Mouse (Mus musculus): Measurements from ENCODE around the gene Capn2. TPM values are rescaled to one million over a fixed set of nuclear protein-coding genes. Genes with fewer than 3 reads are reported as not detected.

Gene Capn2
- polyA plus RNA-seq, 1 experiment from 2014 or later, result 135 TPM

DNA sequence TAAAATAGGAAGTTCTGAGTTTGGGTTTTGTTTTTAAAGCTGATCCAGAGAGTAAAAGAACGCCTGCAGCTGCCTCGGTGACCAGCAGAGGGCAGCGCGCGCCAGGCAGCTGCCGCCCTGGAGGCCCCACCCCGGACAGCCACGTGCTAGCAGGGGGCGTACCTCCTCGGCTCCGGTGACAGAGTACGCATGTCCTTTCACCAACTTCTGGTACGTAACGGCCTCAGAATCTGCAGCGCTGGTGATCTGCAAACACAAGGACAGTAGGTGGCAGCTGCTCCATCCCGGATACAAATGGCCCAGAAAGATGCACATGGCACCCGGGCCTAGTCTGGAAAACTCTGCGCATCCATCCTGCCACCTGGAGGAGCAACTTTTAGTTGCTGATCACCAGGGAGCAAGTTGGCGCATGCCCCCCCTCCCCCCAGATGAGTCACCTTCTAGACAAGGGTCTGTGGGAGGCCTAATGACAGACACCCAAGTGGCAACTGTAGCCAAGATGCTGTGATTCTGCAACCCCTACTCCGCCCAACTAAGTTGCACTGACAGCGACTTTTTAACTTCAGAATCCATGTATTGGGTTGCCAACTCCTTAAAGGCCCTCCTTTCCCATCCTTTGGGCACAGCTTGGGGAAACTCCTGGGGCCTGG, 27.5 kb downstream of the Capn2 start:
- Histone ChIP-seq H3K9me3 (ENCODE audit: low read length) (no peaks in the 10 kb centered on the region), H3K27me3 (replicated peaks; ENCODE audit: insufficient read depth, low read length) (no peaks in the 10 kb centered on the region), H3K9ac (replicated peaks; ENCODE audit: low read depth) (no peak overlapping the region), H3K4me3 (ENCODE audit: low read depth, low read length) (no peak overlapping the region), H3K27ac (ENCODE audit: low read length) (peak overlapping the region; percentile 54), H3K36me3 (ENCODE audit: insufficient read depth, low read length) (peaks cover 28% of the 10 kb centered on the region), H3K4me1 (ENCODE audit: insufficient read depth, low read depth, low read length) (peaks cover 8% of the 10 kb centered on the region), H3K4me2 (replicated peaks; ENCODE audit: low read depth, low read length) (0 out of 2 replicates have a peak overlapping the region, but pooled peaks have one; percentile 17)
- WGBS, result 10% methylated on average over 21 of the region's 21 CpGs
- ATAC-seq (peak; percentile 97), DNase-seq (ENCODE audit: low spot score) (peak; percentile 98)
- TF ChIP-seq EP300 (IDR thresholded peaks at IDR 0.05), result peak; percentile 75
- TF ChIP-seq CTCF (IDR thresholded peaks at IDR 0.05), result peak; percentile 94

DNA sequence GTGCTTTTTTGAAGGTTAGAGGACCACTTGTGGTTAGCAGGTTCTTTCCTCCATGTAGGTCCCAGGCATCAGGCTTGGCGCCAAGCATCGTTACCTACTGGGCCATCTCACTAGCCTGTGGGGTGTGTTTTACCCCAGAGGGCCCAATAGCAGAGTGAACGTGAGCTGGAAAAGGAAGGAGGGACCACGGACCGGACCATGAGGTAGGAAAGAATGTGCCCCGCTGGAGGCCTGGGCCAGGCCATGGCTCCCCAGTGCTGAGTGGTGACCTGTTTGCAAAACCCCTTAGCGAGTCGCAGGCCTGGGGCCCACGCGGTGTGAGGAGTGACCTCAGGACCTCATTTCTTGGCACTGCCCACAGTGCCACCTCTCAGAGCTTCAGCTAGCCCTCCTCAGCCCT, 28.9 kb downstream of the Capn2 start:
- no peaks in the 10 kb centered on the region for H3K27me3 ChIP-seq (replicated peaks; ENCODE audit: insufficient read depth, low read length)
- peaks cover 28% of the 10 kb centered on the region for H3K36me3 ChIP-seq (ENCODE audit: insufficient read depth, low read length)
- ATAC-seq (no peak), DNase-seq (ENCODE audit: low spot score) (no peak)
- no peak overlapping the region for H3K9ac ChIP-seq (replicated peaks; ENCODE audit: low read depth)
- 90% methylated on average over 9 of the region's 10 CpGs for WGBS
- no peak overlapping the region for H3K4me2 ChIP-seq (replicated peaks; ENCODE audit: low read depth, low read length)
- TF ChIP-seq CTCF (IDR thresholded peaks at IDR 0.05) (no peak), EP300 (IDR thresholded peaks at IDR 0.05) (no peak)
- H3K4me3 ChIP-seq (ENCODE audit: low read depth, low read length), result no peak overlapping the region
- no peaks in the 10 kb centered on the region for H3K9me3 ChIP-seq (ENCODE audit: low read length)
- no peak overlapping the region for H3K27ac ChIP-seq (ENCODE audit: low read length)
- H3K4me1 ChIP-seq (ENCODE audit: insufficient read depth, low read depth, low read length), result no peaks in the 10 kb centered on the region

DNA sequence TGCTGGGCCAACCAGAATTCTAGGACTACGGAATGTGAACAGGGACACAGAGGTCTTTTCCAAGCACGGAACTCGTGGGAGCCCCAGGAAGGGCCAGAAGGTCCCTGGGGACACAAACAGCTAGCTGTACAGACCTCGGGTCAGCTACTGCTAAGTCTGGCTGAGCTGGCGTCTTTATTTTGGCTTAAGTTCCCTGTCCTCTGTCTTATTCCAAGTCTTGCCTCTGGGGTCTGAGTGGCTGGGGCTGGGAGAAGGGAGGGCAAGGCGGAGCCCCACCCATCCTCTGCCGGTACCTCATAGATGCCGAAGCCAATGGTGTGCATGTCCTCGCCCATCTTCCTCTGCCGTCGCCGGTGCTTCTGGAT, 33.5 kb downstream of the Capn2 start:
- DNase-seq (ENCODE audit: low spot score), result no peak
- no peak overlapping the region for H3K4me2 ChIP-seq (replicated peaks; ENCODE audit: low read depth, low read length)
- 82% methylated on average over 12 of the region's 12 CpGs for WGBS
- H3K4me3 ChIP-seq (ENCODE audit: low read depth, low read length), result no peak overlapping the region
- peaks cover 36% of the 10 kb centered on the region; the same call in 1 of the 2 replicates for H3K36me3 ChIP-seq (ENCODE audit: insufficient read depth, low read length)
- peak; percentile 13; the same call in 1 of the 2 replicates for ATAC-seq
- H3K9ac ChIP-seq (replicated peaks; ENCODE audit: low read depth), result no peak overlapping the region
- no peaks in the 10 kb centered on the region for H3K4me1 ChIP-seq (ENCODE audit: insufficient read depth, low read depth, low read length)
- TF ChIP-seq CTCF (IDR thresholded peaks at IDR 0.05), result no peak
- no peak for TF ChIP-seq EP300 (IDR thresholded peaks at IDR 0.05)
- H3K27me3 ChIP-seq (replicated peaks; ENCODE audit: insufficient read depth, low read length), result no peaks in the 10 kb centered on the region
- no peak overlapping the region for H3K27ac ChIP-seq (ENCODE audit: low read length)
- no peaks in the 10 kb centered on the region for H3K9me3 ChIP-seq (ENCODE audit: low read length)

DNA sequence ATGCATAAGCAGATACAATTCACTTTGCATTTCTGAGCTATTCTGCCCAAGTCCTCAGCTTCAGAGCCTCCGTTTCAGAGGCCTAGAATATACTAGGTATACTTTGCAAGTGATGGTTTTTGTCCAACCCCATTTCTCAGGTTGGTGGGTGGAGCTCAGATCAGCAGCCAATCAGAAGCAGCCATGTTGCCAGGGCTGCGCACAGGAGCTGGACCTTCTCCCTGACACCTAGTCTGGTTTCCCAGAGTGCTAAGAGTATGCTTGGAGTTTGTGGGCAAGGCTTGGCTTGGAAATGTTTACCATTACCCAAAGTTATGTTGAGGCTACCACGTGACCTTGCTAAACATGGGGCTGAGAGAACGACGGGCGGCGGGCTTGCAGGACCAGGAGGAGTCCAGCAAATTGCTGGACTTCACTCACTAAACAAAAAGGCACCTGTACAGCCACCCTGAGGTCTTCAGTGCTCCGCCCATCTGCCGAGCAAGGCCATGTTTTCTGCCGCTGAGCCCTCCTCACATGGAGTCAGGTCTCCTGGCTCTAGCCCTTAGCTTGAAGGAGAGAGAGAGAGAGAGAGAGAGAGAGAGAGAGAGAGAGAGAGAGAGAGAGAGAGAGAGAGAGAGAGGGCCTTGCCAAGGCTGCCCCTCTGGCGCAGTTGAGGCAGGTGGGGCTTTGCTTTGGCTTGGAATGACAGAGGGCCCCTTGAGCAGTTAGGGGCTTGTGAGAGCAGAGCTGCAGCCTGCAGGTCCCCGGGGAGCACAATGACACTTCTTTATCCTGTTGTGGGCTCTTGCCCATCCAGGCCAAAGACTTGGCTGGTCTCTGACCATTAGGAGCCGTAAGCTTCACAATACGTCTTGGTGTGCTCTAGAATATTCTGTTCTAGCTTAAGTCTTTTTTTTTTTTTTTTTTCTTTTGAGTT, 34.2 kb downstream of the Capn2 start:
- Histone ChIP-seq H3K27me3 (replicated peaks; ENCODE audit: insufficient read depth, low read length) (no peaks in the 10 kb centered on the region), H3K4me1 (ENCODE audit: insufficient read depth, low read depth, low read length) (no peaks in the 10 kb centered on the region), H3K4me3 (ENCODE audit: low read depth, low read length) (no peak overlapping the region), H3K36me3 (ENCODE audit: insufficient read depth, low read length) (peaks cover 33% of the 10 kb centered on the region; the same call in 1 of the 2 replicates), H3K9me3 (ENCODE audit: low read length) (no peaks in the 10 kb centered on the region), H3K9ac (replicated peaks; ENCODE audit: low read depth) (no peak overlapping the region), H3K27ac (ENCODE audit: low read length) (no peak overlapping the region), H3K4me2 (replicated peaks; ENCODE audit: low read depth, low read length) (no peak overlapping the region)
- DNase-seq (ENCODE audit: low spot score) (no peak), ATAC-seq (no peak)
- no peak for TF ChIP-seq CTCF (IDR thresholded peaks at IDR 0.05)
- no peak for TF ChIP-seq EP300 (IDR thresholded peaks at IDR 0.05)
- WGBS, result 81% methylated on average over 14 of the region's 14 CpGs

DNA sequence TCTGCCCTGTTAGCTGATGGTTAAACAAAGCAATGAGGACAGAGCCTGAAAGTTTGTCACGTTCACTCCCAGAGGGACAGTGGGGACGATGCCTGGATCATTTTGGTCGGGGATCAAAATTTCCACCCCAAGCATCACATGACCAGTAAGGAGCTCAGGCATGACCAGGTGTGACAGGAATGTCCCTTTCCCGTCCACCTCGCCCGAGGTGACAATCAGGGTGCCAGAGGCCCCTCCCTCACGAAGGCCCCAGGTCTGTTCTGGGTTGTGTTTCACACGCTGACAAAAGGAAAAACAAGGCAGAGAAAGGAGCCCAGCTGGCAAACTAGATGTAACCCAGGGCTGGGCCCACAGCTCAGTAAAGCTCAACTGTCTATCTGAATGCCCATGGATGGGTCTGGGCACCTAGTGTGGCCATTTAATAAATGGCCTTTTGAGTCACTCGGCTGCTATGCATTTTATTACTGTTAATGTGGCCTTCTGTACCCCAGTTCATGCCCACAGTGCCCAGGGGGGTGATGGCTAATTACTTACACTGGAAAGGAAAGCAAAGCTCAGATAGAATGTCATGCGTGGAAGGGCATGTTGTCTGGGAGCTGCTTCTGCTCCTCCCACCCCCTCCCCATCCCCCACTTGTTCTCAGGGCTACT, 35.6 kb downstream of the Capn2 start:
- ATAC-seq (peak; percentile 30), DNase-seq (ENCODE audit: low spot score) (no peak)
- no peak overlapping the region for H3K4me3 ChIP-seq (ENCODE audit: low read depth, low read length)
- H3K9me3 ChIP-seq (ENCODE audit: low read length), result no peaks in the 10 kb centered on the region
- H3K27ac ChIP-seq (ENCODE audit: low read length), result peak overlapping the region; percentile 20
- no peak overlapping the region for H3K9ac ChIP-seq (replicated peaks; ENCODE audit: low read depth)
- H3K4me2 ChIP-seq (replicated peaks; ENCODE audit: low read depth, low read length), result no peak overlapping the region
- no peak for TF ChIP-seq CTCF (IDR thresholded peaks at IDR 0.05)
- H3K27me3 ChIP-seq (replicated peaks; ENCODE audit: insufficient read depth, low read length), result no peaks in the 10 kb centered on the region
- no peaks in the 10 kb centered on the region for H3K4me1 ChIP-seq (ENCODE audit: insufficient read depth, low read depth, low read length)
- 85% methylated on average over 10 of the region's 10 CpGs for WGBS
- peaks cover 41% of the 10 kb centered on the region; the same call in 1 of the 2 replicates for H3K36me3 ChIP-seq (ENCODE audit: insufficient read depth, low read length)

DNA sequence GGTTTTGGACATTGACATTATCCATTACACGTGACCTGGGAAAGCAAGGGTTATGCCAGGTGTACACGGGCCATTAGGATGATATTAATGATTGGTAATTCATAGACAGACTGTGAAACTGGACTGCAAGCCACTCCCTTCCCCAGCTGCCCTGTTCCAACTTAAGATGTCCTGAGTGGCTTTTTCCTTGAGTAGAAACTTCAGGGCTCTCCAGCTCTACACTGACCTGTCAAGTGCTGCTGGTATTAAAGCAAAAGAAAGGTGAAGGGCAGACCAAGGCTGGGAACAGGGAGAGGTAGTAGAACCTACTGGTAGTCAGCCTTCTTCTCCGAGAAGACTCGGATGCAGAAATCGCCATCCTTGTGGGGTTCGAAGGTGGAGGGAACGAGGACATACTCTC, 36.3 kb downstream of the Capn2 start:
- Histone ChIP-seq H3K27me3 (replicated peaks; ENCODE audit: insufficient read depth, low read length) (no peaks in the 10 kb centered on the region), H3K27ac (ENCODE audit: low read length) (peak overlapping the region; percentile 20; the same call in 1 of the 2 replicates), H3K4me1 (ENCODE audit: insufficient read depth, low read depth, low read length) (no peaks in the 10 kb centered on the region), H3K4me2 (replicated peaks; ENCODE audit: low read depth, low read length) (no peak overlapping the region), H3K36me3 (ENCODE audit: insufficient read depth, low read length) (peaks cover 35% of the 10 kb centered on the region; the same call in 1 of the 2 replicates), H3K4me3 (ENCODE audit: low read depth, low read length) (no peak overlapping the region), H3K9me3 (ENCODE audit: low read length) (no peaks in the 10 kb centered on the region), H3K9ac (replicated peaks; ENCODE audit: low read depth) (no peak overlapping the region)
- 84% methylated on average over 7 of the region's 7 CpGs for WGBS
- TF ChIP-seq CTCF (IDR thresholded peaks at IDR 0.05), result no peak
- TF ChIP-seq EP300 (IDR thresholded peaks at IDR 0.05), result peak; percentile 19; the same call in 1 of the 2 replicates
- DNase-seq (ENCODE audit: low spot score) (peak; percentile 76), ATAC-seq (peak; percentile 74)
